Mouse (Mus musculus) urinary bladder, adult 2 months (tissue): ENCODE data around the gene March10. TPM values are rescaled to one million over a fixed set of nuclear protein-coding genes. Genes with fewer than 3 reads are reported as not detected.

ENCODE experiments used
- DNase-seq: peaks from one replicate; pipeline ENCODE4 v3.0.0; 2022; ENCODE audit warnings: low spot score
- polyA plus RNA-seq: library from polyadenylated mRNA; depleted of rRNA; stranded (reverse); fragments of >200 nt; gene quantifications from 2 replicates; pipeline ENCODE4 v1.2.3, GENCODE M21; 2012; rRNA removed

The March10 gene
- polyA plus RNA-seq = not detected in 2 replicates

DNA sequence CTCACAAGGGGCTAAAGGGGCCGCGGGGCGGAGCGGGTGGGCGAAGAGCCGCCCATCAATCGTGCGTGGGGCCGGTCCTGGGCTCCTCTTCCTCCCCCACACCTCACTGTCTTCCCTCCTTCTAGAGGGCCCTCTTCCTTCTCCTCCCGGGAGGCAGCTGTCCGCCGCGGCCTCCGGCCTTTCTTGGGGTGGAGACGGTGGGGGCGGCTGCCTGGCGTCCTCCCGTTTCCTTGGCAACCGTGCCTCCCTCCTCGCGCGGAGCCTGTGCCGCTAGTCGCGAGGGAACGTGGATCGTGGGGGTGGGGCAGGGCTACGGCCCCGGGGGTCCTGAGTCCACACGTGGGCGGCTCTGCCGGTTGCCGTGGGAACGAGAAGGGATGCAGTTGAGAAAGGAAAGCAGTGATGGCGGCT, at the start of gene March10:
Gene March10 (minus strand): TSS at position 239 of the 411 bp plus-strand sequence.
- no peak for DNase-seq

- DNase-seq = no peak
Measured at GRCm38 (mm10) chr11:105506322-105506721, 49.8 kb upstream of the March10 start.

- DNase-seq = no peak
Measured at GRCm38 (mm10) chr11:105505038-105505437, 48.5 kb upstream of the March10 start.

DNA sequence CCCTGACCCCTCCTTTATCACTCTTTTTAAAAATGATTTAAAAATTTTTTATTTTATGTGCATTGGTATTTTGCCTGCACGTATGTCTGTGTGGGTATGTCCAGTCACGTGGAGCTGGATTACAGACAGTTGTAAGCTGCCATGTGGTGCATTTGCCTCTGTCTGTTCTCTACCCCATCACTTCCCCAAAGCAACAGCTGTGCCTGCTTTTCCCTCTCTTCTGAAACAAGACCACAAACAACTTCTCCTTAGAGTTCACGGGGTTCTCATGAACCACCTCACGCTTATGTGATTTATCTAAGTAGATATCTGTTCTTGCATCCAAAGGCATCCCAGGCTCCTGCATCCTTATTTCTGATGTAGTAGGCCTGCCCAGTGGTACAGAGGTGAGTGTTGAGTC, 45.8 kb upstream of the March10 start:
- DNase-seq = no peak

- no peak for DNase-seq
Measured at GRCm38 (mm10) chr11:105497505-105497904, 41.0 kb upstream of the March10 start.

DNA sequence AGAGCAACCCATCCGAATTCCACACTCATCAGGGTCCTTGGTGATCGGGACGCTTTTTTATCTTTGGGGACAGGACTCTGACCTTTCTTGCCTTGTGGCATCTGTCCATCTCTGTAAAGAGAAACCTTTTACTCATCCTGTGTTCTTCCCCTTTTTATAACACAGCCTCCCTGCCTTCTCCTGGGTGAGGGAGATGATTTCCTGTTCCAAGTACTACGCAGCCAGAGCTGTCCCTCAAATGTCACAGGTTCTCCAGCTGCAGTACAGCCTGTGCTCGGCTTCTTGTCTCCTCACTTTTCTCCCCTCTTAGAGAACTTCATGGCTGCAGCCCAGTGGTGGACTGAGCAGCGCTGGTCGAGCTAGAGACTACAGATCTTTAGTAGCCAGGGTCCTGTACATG, 40.1 kb upstream of the March10 start:
- no peak for DNase-seq

DNA sequence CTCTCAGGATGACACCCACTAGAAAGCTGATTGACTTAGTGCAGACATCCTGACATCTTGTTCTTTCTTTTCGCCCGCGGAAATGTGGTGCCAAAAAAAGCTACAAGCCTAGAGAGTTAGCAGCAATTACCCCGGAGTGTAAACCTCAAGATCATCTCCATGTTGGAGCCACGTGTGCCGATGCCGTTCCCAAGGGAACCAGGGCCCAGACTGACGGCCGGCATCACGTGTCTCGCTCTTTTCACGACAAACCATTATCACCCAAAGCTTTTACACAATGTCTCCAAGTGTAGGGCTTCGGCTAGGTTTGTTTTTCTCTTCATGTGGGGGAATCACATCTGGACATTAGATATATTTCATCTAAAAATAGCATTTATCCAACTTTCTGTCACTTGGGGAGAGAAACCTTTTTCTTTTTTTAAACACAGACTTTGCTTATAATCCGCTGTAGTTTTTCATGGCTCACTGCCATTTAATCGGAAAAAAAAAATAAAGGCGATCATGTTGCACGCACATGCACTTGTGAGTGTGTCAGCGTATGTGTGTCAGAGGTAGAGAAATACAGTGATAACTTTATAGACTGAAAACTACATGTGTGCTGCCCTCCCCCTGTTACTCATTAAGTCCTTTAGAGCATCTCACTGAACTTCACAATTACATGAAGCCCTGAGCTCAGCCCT, 39.2 kb upstream of the March10 start:
- no peak for DNase-seq

DNA sequence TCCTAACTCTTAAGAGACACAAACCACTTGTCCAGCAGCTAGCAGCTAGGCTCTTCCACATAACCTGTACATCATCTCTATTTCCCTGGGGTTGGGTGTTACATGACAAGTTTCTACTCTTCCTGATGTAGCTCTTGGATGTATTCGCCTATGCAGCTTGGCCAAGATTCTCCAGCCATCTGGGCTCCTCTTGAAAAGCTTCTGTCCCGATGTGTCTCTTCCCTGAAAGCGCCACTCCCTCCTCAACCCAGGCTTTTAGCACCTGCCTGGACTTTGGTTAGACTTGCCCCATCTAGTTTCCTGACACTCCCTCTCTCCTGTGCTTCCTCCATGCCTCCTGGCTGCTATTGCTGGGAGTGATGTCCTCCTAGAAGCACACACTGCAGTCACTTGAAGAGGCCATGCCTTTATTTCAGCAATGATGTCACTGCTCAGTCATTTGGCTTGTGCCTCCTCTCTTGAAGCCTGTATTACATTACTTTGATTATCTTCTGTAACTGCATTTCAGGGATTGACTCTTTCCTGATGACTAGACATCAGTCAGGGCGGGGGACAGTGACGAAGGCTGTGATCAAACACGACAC, 38.3 kb upstream of the March10 start:
- DNase-seq = no peak

DNA sequence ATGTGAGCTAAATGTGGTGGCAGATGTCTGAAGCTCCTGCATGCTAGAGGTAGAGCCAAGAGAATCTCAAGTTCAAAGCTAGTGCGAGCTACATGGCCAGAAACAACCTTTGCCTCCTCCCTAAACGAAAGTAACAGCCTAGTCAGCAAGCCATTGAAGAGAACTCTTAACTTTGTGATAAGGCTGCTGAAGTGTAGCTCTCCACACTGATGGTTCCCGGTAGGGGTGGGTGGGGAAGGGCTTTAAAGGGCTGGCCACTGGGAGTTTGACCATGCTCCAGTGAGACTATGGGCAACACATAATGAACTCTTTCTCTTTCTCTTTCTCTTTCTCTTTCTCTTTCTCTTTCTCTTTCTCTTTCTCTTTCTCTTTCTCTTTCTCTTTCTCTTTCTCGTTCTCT, 35.9 kb upstream of the March10 start:
- no peak for DNase-seq

DNA sequence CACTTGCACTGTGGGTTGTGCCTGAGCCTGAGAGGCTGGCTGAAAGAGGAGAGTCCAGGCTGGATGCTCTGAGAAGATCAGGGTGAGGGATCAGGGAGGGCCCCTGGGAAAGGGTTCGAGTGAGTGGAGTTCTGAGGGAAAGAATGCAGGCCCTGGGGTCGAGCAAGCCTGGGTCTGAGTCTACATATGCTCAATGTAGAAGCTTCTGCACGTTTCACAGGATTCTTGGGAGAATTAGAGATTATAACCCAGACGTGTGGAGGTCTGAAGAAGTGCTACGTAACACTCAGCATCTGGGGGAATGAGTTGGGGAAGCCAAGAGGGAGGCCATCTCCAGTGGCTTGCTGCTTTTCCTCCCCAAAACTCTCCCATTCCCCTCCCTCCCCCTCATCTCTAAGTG, 34.4 kb upstream of the March10 start:
- no peak for DNase-seq

DNA sequence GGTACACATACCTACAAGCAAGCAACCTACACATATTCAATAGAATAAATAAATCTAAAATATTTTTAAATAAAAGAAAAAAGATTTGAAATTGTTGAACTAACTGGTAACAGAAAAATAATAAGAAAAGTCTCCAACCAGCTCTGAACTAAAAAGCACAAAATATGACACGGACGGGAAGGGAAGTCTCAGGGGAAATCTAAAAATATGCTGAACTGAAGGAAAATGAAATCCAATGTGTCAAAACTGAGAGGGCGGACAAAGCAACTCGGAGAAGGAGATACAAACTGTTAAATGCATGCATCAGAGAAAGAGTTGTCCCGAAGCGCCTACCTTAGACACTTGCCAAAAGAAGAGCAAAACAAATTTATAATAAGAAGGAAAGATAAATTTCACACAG, 28.9 kb upstream of the March10 start:
- no peak for DNase-seq

- DNase-seq = no peak
Measured at GRCm38 (mm10) chr11:105484993-105485392, 28.5 kb upstream of the March10 start.

DNA sequence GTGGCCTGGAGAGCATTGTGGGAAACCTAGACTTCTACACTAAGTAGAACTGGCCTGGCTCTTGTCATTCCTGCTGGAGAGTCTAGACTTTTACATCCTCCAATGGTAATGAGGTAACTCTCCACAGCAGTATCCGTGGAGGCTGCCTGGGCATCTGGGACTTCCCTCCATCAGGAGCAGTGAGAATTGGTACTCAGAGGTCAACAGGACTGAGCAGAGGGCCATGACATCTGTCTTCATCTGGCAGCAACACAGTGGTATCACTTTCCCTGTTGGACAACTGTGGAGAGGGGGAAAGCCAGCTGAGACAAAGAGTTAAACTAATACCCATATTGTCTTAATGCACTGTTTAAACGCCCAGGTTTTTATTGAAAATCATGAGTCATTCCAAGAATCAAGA, 26.2 kb upstream of the March10 start:
- no peak for DNase-seq

GRCm38 (mm10) chr11:105474746-105475145, 18.2 kb upstream of the March10 start:
- no peak for DNase-seq

DNA sequence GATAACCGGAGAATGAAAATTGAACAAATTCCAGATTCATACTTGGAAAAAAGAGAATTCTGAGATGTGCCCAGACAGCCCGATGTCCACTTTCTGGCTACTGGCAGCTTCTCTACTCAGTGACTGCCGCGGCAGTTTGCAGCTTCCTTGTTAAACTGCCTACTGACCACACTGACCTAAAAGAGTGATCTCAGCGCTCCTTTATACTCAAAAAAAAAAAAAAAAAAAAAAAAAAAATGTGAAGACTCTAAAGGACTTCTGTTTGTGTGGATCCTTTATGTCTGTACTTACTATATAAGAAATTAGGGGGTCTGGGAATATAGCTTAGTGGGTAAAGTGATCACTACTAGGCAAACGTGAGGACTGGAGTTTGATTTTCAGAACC, 17.8 kb upstream of the March10 start:
- DNase-seq = no peak

- no peak for DNase-seq
Measured at GRCm38 (mm10) chr11:105473716-105474351, 17.3 kb upstream of the March10 start.

DNA sequence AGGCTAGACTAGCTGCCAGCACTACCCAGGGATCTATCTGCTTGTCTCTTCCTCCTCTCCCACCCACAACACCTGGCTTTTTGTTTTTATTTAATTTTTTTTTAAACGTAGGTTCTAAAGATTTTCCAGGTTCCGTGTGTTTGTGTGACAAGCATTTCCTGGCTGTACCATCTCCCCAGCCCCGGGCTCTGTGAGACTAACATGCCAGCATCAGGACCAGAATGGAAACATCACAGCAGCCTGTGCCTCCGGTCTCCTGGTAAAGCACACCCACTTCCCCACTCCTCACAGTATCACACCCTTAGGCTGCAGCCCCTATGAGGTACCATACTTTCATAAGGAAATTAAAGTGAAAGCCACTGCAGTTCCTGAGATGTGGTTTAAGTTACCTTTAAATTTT, 16.1 kb upstream of the March10 start:
- DNase-seq = no peak

DNA sequence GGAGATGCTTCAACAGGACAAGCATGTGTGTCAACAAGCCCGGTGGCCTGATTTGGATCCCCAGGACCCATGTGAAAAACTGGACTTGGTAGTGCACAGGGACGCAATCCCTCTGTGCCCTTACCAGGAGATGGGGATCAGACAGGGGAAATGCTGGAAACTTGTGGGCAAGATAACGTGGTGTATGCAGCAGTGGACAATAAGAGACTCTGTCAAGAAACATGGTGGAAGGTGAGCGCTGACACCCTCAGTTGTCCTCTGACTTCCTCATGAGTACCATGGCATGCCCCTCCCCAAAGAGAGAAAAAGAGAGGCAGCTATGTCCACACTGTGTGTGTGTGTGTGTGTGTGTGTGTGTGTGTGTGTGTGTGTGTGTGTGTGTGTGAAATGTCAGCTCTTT, 14.4 kb upstream of the March10 start:
- DNase-seq = no peak

GRCm38 (mm10) chr11:105469561-105469960, 13.0 kb upstream of the March10 start:
- DNase-seq = no peak

DNA sequence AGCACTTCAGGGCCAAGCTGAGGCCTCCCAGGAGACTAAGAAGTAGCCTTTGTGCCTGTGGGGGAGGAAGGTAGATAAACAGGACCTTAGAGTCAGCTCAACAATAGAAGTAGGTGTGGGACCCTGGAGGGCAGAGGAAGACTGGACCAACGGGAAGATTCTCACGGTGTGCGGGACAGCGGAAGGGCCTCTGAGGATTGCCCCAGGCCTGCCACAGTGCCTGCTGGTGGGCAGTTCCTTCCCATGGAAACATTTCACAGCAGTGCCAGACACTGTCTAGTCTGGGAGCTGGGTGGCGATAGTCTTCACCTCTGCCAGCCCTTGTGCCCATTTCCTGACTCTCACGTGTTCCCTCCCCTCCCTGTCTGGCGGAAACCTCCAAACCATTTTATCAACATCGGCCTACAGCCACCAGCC, 12.6 kb upstream of the March10 start:
- no peak for DNase-seq

- DNase-seq = no peak
Measured at GRCm38 (mm10) chr11:105468436-105468835, 11.9 kb upstream of the March10 start.

- no peak for DNase-seq
Measured at GRCm38 (mm10) chr11:105467816-105468215, 11.3 kb upstream of the March10 start.

- no peak for DNase-seq
Measured at GRCm38 (mm10) chr11:105467266-105467665, 10.7 kb upstream of the March10 start.
